Mouse (Mus musculus): ENCODE measurements around the gene Defa25.
"Not testable (repeated sequence)": the region's sequence is repeated elsewhere in the genome, so short reads cannot be mapped to it uniquely, and the experiment has no call there.

Gene Defa25

DNA sequence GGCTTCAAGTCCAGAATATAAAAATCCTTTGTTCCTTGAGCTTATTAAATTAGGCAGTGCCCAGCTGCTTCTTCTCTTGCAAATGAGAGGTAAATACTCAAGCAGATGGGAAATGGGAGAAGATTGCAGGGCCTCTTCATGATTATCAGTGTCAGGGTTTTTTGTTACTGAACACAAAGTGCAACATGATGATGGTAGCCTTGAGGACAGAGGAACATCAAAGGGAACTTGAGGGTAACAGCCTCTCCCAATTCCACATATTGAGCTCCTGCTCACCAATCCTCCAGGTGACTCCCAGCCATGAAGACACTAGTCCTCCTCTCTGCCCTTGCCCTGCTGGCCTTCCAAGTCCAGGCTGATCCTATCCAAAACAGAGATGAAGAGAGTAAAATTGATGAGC is at the start of gene Defa25:
Defa25 (plus strand) TSS at position 301 of the 400 bp plus-strand sequence.
- DNase-seq (ENCODE audit: low spot score), result not testable (repeated sequence)

DNA sequence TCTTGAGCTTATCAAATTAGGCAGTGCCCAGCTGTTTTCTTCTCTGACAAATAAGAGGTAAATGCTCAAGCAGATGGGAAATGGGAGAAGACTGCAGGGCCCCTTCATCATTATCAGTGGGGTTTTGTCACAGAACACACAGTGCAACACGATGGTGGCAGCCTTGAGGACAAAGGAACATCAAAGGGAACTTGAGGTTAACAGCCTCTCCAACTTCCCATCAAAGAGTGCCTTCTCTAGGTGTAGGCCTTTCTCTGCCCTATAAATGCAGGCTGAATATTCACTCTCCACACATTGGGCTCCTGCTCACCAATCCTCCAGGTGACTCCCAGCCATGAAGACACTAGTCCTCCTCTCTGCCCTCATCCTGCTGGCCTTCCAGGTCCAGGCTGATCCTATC is 29.5 kb upstream of the Defa25 start, which contains the start of gene Defa23:
Defa23 (plus strand) TSS at position 301 of the 400 bp plus-strand sequence.
- not testable (repeated sequence) for DNase-seq (ENCODE audit: low spot score)

DNA sequence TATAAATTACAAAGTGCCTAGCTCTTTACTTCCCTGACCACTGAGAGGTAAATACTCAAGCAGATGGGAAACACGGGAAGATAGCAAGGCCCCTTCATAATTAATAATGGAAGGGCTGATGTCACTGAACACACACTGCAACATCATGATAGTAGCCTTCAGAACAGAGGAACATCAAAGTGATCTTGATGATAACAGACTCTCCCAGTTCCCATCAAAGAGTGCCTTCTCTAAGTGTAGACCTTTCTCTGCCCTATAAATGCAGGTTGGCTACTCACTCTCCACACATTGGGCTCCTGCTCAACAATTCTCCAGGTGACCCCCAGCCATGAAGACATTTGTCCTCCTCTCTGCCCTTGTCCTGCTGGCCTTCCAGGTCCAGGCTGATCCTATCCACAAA is 19.5 kb upstream of the Defa25 start, which contains the start of gene Defa35:
Defa35 (plus strand) TSS at position 301 of the 400 bp plus-strand sequence.
- not testable (repeated sequence) for DNase-seq (ENCODE audit: low spot score)

DNA sequence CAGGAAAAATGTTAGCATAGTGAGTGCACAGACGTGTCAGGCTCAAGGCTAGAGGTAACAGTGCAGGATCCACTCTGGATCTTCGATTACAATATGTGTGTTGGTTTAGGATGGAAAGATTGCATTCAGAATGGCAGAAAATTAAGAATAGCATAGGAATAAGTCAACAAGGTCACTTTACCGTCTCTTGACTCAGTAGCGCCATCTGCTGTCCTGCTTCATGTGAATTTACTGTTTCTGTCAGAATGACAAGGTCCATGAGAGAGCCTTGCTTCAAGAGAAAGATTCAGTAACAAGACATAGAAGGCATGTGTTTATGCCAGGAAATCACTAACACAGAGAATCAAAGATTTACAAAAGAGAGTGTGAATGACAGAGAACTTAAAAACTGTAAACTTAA is 8.9 kb downstream of the Defa25 start:
- no peak for DNase-seq (ENCODE audit: low spot score)

DNA sequence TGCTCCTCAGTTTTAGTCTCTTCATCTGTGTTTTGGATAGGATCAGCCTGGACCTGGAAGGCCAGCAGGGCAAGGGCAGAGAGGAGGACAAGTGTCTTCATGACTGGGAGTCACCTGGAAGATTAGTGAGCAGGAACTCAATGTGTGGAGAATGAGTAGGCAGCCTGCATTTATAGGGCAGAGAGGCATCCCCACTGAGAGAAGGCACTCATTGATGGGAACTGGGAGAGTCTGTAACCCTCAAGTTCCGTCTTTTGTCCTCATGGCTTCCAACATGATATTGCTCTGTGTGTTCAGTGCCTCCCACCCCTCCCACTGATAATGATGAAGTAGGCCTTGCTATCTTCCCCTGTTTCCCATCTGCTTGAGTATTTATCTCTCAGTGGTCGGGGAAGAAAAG is 11.7 kb downstream of the Defa25 start, which contains the start of gene Gm14851:
Gm14851 (minus strand) TSS at position 101 of the 400 bp plus-strand sequence.
- DNase-seq (ENCODE audit: low spot score), result not testable (repeated sequence)

DNA sequence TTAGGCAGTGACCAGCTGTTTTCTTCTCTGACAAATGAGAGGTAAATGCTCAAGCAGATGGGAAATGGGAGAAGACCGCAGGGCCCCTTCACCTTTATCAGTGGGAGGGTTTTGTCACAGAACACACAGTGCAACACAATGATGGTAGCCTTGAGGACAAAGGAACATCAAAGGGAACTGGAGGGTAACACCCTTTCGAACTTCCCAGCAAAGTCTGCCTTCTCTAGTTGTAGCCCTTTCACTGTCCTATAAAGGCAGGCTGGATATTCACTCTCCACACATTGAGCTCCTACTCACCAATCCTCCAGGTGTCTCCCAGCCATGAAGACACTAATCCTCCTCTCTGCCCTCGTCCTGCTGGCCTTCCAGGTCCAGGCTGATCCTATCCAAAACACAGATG is 50.1 kb downstream of the Defa25 start, which contains the start of gene Defa30:
Defa30 (plus strand) TSS at position 301 of the 400 bp plus-strand sequence.
- DNase-seq (ENCODE audit: low spot score), result not testable (repeated sequence)
